Mouse (Mus musculus) heart, postnatal 0 days (tissue): Measurements from ENCODE around the gene Clybl. TPM values are rescaled to one million over a fixed set of nuclear protein-coding genes. Genes with fewer than 3 reads are reported as not detected.

ENCODE experiments used
- ATAC-seq: fragments of 200-750 bp; cut with Nextera tagmentation; 2 replicates; pipeline ENCODE4 v1.8.0; 2017; ENCODE audit warnings: low read depth, moderate number of reproducible peaks, moderate library complexity; ENCODE audit not compliant: insufficient read depth
- DNase-seq: peaks from one replicate; pipeline ENCODE4 v3.0.0-alpha.2; 2016; ENCODE audit warnings: low spot score
- H3K27ac ChIP-seq: fragments of 300-500 bp; sonication (generic); 2 replicates; pipeline ENCODE4 v1.5.1; 2014; ENCODE audit warnings: low read depth, mild to moderate bottlenecking
- H3K27me3 ChIP-seq: fragments of 300-500 bp; sonication (generic); 2 replicates; pipeline ENCODE4 v1.6.1; 2014; ENCODE audit warnings: low read length, mixed read lengths; ENCODE audit not compliant: control insufficient read depth, insufficient read depth
- H3K36me3 ChIP-seq: fragments of 300-500 bp; sonication (generic); replicated peaks from 2 replicates; pipeline ENCODE4 v1.6.1; 2014; ENCODE audit warnings: low read length, mixed read lengths; ENCODE audit not compliant: control insufficient read depth, insufficient read depth
- H3K4me1 ChIP-seq: fragments of 300-500 bp; sonication (generic); 2 replicates; pipeline ENCODE4 v1.6.1; 2014; ENCODE audit warnings: antibody characterized with exemption; ENCODE audit not compliant: control insufficient read depth, insufficient read depth
- H3K4me2 ChIP-seq: fragments of 300-500 bp; sonication (generic); 2 replicates; pipeline ENCODE4 v1.6.1; 2014; ENCODE audit warnings: low read depth, mild to moderate bottlenecking, low read length, moderate library complexity
- H3K4me3 ChIP-seq: fragments of 300-500 bp; sonication (generic); 2 replicates; pipeline ENCODE4 v1.5.1; 2014; ENCODE audit warnings: low read depth, low read length
- H3K9ac ChIP-seq: fragments of 300-500 bp; sonication (generic); replicated peaks from 2 replicates; pipeline ENCODE4 v1.6.1; 2014; ENCODE audit warnings: low read depth, low read length, mixed read lengths
- H3K9me3 ChIP-seq: fragments of 300-500 bp; sonication (generic); replicated peaks from 2 replicates; pipeline ENCODE4 v1.6.1; 2016; ENCODE audit warnings: low read length; ENCODE audit not compliant: control insufficient read depth
- CTCF ChIP-seq: IDR thresholded peaks from 2 replicates; pipeline ENCODE4 v1.5.1; 2016; ENCODE audit warnings: antibody characterized with exemption, control low read depth, low read depth
- EP300 ChIP-seq: IDR thresholded peaks from 2 replicates; pipeline ENCODE4 v1.6.1; 2016; ENCODE audit warnings: antibody characterized with exemption, low read depth
- WGBS: fragments of 180-500 bp; shearing (Covaris S2); extraction: QIAGEN DNeasy Blood & Tissue Kit; methylation state at CpG from one replicate; pipeline ENCODE4 v1.1.7; 2014; 5-methylcytosine and 5-hydroxymethylcytosine counted together
- polyA plus RNA-seq: library from polyadenylated mRNA; unstranded; fragments of >200 nt; fragmentation: Nextera tagmentation; extraction: Ambion mirVana; gene quantifications from 2 replicates; pipeline ENCODE4 v1.2.1, GENCODE M21; 2015
- total RNA-seq: library from RNA; depleted of rRNA; stranded (reverse); fragments of >200 nt; gene quantifications from 2 replicates; pipeline ENCODE4 v1.2.3, GENCODE M21; 2014; ENCODE audit warnings: low replicate concordance

Gene Clybl
- total and polyA plus RNA-seq, 2 experiments from 2014 or later, result 74.6 to 111 TPM

DNA sequence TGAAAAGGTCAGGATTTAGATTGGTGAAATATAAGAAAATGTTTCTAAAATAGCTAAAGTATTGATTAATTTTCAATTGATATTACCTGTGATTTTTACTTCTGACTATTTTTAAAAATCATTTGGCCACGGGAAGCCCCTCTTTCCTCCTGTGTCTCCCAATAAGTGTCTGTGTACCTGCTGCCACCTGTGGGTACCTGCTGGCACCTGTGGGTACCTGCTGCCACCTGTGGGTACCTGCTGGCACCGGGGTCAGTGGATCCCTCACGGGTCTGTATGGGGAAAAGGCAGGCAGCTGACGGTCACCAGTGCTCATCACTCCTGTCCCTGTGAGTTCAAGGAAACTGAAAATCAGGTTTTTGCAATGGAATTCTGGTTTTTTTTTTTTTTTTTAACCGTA is 198.5 kb downstream of the Clybl start:
- TF ChIP-seq EP300, result no peak
- no peak for TF ChIP-seq CTCF
- Histone ChIP-seq H3K4me3 (no peak overlapping the region), H3K9me3 (no peaks in the 10 kb centered on the region), H3K27me3 (no peaks in the 10 kb centered on the region), H3K36me3 (no peaks in the 10 kb centered on the region), H3K4me1 (no peaks in the 10 kb centered on the region), H3K27ac (no peak overlapping the region), H3K4me2 (no peak overlapping the region), H3K9ac (no peak overlapping the region)
- ATAC-seq (no peak), DNase-seq (no peak)
- 84% methylated on average over 5 of the region's 5 CpGs for WGBS

- no peak overlapping the region for H3K4me3 ChIP-seq
- H3K4me1 ChIP-seq, result no peaks in the 10 kb centered on the region
- H3K27ac ChIP-seq, result no peak overlapping the region
- no peak for ATAC-seq
- H3K9ac ChIP-seq, result no peak overlapping the region
- 79% methylated on average over 15 of the region's 15 CpGs for WGBS
- no peaks in the 10 kb centered on the region for H3K36me3 ChIP-seq
- no peak for DNase-seq
- H3K9me3 ChIP-seq, result no peaks in the 10 kb centered on the region
- H3K4me2 ChIP-seq, result no peak overlapping the region
- TF ChIP-seq CTCF (no peak), EP300 (no peak)
- no peaks in the 10 kb centered on the region for H3K27me3 ChIP-seq
Observed at GRCm38 (mm10) chr14:122380896-122381845, 199.7 kb downstream of the Clybl start.

GRCm38 (mm10) chr14:122382281-122382680 is 200.8 kb downstream of the Clybl start:
- Histone ChIP-seq H3K4me3 (no peak overlapping the region), H3K4me2 (no peak overlapping the region), H3K27ac (no peak overlapping the region), H3K36me3 (no peaks in the 10 kb centered on the region), H3K4me1 (no peaks in the 10 kb centered on the region), H3K9me3 (no peaks in the 10 kb centered on the region), H3K9ac (no peak overlapping the region), H3K27me3 (no peaks in the 10 kb centered on the region)
- TF ChIP-seq EP300 (no peak), CTCF (no peak)
- no peak for ATAC-seq
- 86% methylated on average over 5 of the region's 5 CpGs for WGBS
- no peak for DNase-seq

DNA sequence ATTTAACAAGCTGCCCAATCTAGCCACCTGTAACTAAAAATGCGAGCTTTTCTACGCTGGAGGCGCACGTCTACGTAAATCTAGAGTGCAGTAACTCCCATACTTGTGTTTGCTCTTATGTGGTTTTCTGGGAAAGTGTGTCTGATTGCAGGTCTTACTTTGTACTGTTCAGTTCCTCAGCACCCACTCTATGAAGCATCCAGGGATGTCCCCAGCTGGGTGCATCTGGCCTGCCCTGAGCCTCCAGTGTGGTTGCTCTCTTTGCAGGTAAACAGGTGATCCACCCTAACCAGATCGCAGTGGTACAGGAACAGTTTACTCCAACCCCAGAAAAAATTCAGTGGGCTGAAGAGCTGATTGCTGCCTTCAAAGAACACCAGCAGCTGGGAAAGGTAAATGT is 202.4 kb downstream of the Clybl start:
- H3K36me3 ChIP-seq, result no peaks in the 10 kb centered on the region
- no peaks in the 10 kb centered on the region for H3K27me3 ChIP-seq
- no peaks in the 10 kb centered on the region for H3K9me3 ChIP-seq
- H3K4me2 ChIP-seq, result no peak overlapping the region
- H3K9ac ChIP-seq, result no peak overlapping the region
- TF ChIP-seq CTCF, result no peak
- no peak for TF ChIP-seq EP300
- H3K4me3 ChIP-seq, result no peak overlapping the region
- no peaks in the 10 kb centered on the region for H3K4me1 ChIP-seq
- ATAC-seq (no peak), DNase-seq (no peak)
- H3K27ac ChIP-seq, result no peak overlapping the region
- WGBS, result 88% methylated on average over 6 of the region's 6 CpGs

DNA sequence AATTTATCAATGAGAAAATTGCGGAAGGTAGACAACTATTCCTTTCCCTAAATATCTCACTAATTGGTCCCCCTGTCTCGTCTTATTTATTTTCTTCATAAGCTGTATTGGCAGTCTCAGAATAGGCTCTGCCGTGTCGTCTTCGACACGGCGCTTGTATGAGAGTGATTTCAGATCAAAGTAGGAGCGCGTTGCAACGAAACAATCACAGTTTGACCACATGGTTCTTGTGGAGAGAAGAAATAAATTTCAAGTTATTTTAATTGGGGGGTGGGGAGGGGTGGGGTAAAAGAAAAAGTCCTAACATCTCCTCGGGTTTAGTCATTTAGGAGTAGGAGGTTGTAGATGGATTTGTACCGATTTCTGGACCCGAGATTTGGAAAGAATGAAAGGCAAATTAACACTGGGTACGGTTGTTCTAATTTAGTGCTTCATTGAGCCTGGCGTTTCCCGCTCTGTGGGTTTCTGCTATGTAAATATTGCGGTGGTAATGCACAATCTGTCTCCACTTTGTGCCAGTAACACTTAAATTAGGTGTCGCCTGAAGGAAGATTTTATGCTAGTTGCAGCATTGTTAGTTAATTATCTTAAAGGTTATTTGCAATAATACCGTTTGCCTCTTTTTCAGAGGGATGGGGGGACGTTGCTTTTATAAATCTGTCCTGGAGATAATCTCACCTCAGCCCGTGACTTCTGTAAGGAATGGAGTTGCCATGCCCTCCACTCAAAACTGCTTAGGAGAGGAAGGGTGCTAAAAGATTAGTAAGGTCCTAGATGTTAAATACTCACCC is 203.1 kb downstream of the Clybl start:
- ATAC-seq, result no peak
- TF ChIP-seq EP300, result no peak
- no peak for TF ChIP-seq CTCF

More for the DNA sequence above, 203.1 kb downstream of the Clybl start:
- H3K4me3 ChIP-seq, result no peak overlapping the region
- no peak overlapping the region for H3K27ac ChIP-seq
- no peak for DNase-seq
- no peak overlapping the region for H3K9ac ChIP-seq
- H3K36me3 ChIP-seq, result no peaks in the 10 kb centered on the region
- WGBS, result 82% methylated on average over 21 of the region's 21 CpGs
- no peaks in the 10 kb centered on the region for H3K27me3 ChIP-seq
- no peaks in the 10 kb centered on the region for H3K9me3 ChIP-seq
- no peaks in the 10 kb centered on the region for H3K4me1 ChIP-seq
- no peak overlapping the region for H3K4me2 ChIP-seq
